Comparison of ENCODE assay signal across 9 mouse cellular contexts in genomic region chr7:4938456-4938855, GRCm38 (mm10). TPM values are rescaled to one million over a fixed set of nuclear protein-coding genes. Genes with fewer than 3 reads are reported as not detected.
DNase-seq lines count a peak whose midpoint lies in the region; ATAC-seq and TF ChIP-seq lines count a peak whose summit lies in the region.
"Had no signal": no experiment of that assay in that cellular context is flagged by ENCODE, and none has a peak within 500 bp of the region (broad histone marks: within the 10 kb centered on the region; RNA-seq: fewer than 3 reads in every experiment).

No protein-coding gene starts in this region.

- TF ChIP-seq CTCF in intestine, postnatal 0 days (IDR thresholded peaks at IDR 0.05; ENCODE audit: low read depth): peak; percentile 93
- peak; percentile 94 for TF ChIP-seq CTCF in kidney, postnatal 0 days (IDR thresholded peaks at IDR 0.05; ENCODE audit: low read depth)

- no peaks in the 10 kb centered on the region for H3K27me3 ChIP-seq in intestine, postnatal 0 days (replicated peaks; ENCODE audit: control insufficient read depth, insufficient read depth, low read length)
- no peaks in the 10 kb centered on the region for H3K27me3 ChIP-seq in intestine, embryonic 16.5 days (replicated peaks; ENCODE audit: control insufficient read depth, insufficient read depth, low read length)
- no peaks in the 10 kb centered on the region for H3K27me3 ChIP-seq in kidney, postnatal 0 days (ENCODE audit: insufficient read depth, low read length)

- DNase-seq in CD4-positive helper T cell, adult 2 months (ENCODE audit: low read depth, low spot score): peak; percentile 74
- DNase-seq in embryo, embryonic 11 days: peak; percentile 66
- peak; percentile 72 for DNase-seq in kidney, postnatal 0 days (ENCODE audit: low spot score)
- DNase-seq in lung, postnatal 4 days: peak; percentile 69 to 85
- DNase-seq in thymus, postnatal 10 days (ENCODE audit: low spot score in 2 of 2): peak; percentile 61 to 81

- H3K4me3 ChIP-seq in intestine, postnatal 0 days (ENCODE audit: low read depth, low read length): no peak overlapping the region
- H3K4me3 ChIP-seq in intestine, embryonic 16.5 days (ENCODE audit: low read length): no peak overlapping the region
- H3K4me3 ChIP-seq in kidney, postnatal 0 days (replicated peaks; ENCODE audit: low read depth, low read length): no peak overlapping the region

- no peak for ATAC-seq in intestine, postnatal 0 days
- ATAC-seq in intestine, embryonic 16.5 days: no peak
- peak; percentile 38 for ATAC-seq in activated CD4-positive, CD25-positive, alpha-beta regulatory T cell, adult 4 months
- ATAC-seq in kidney, postnatal 0 days (replicated peaks; ENCODE audit: low FRiP score, low read depth): no peak

- H3K4me2 ChIP-seq in intestine, postnatal 0 days (replicated peaks; ENCODE audit: low read depth): no peak overlapping the region
- H3K4me2 ChIP-seq in intestine, embryonic 16.5 days (ENCODE audit: low read depth, low read length): no peak overlapping the region
- H3K4me2 ChIP-seq in kidney, postnatal 0 days (ENCODE audit: low read length): no peak overlapping the region

- no peaks in the 10 kb centered on the region for H3K4me1 ChIP-seq in intestine, postnatal 0 days (replicated peaks; ENCODE audit: control insufficient read depth, insufficient read depth, low read length)
- no peaks in the 10 kb centered on the region for H3K4me1 ChIP-seq in intestine, embryonic 16.5 days (ENCODE audit: control insufficient read depth, insufficient read depth, low read length)
- H3K4me1 ChIP-seq in kidney, postnatal 0 days (replicated peaks; ENCODE audit: insufficient read depth, low read length): no peaks in the 10 kb centered on the region

- no peak overlapping the region for H3K27ac ChIP-seq in intestine, postnatal 0 days (ENCODE audit: low read depth, low read length)
- H3K27ac ChIP-seq in intestine, embryonic 16.5 days (ENCODE audit: low read length): no peak overlapping the region
- H3K27ac ChIP-seq in kidney, postnatal 0 days: no peak overlapping the region
- H3K27ac ChIP-seq: macrophage had no signal

- no peaks in the 10 kb centered on the region for H3K9me3 ChIP-seq in intestine, postnatal 0 days (ENCODE audit: control insufficient read depth)
- no peaks in the 10 kb centered on the region for H3K9me3 ChIP-seq in intestine, embryonic 16.5 days (ENCODE audit: control insufficient read depth, low read length)
- H3K9me3 ChIP-seq in kidney, postnatal 0 days (replicated peaks; ENCODE audit: low read length): no peaks in the 10 kb centered on the region

- no peaks in the 10 kb centered on the region for H3K36me3 ChIP-seq in intestine, postnatal 0 days (ENCODE audit: control insufficient read depth, insufficient read depth)
- H3K36me3 ChIP-seq in intestine, embryonic 16.5 days (ENCODE audit: control insufficient read depth, insufficient read depth, low read length): no peaks in the 10 kb centered on the region; the same call in 1 of the 2 replicates
- no peaks in the 10 kb centered on the region for H3K36me3 ChIP-seq in kidney, postnatal 0 days (ENCODE audit: insufficient read depth, low read length)

- WGBS in intestine, postnatal 0 days: 38% methylated on average over 2 of the region's 2 CpGs
- WGBS in intestine, embryonic 16.5 days: 36% methylated on average over 2 of the region's 2 CpGs
- 46% methylated on average over 2 of the region's 2 CpGs for WGBS in kidney, postnatal 0 days

- H3K9ac ChIP-seq in intestine, postnatal 0 days (ENCODE audit: low read depth, low read length): no peak overlapping the region
- H3K9ac ChIP-seq in intestine, embryonic 16.5 days (ENCODE audit: low read depth, low read length): no peak overlapping the region
- H3K9ac ChIP-seq in kidney, postnatal 0 days (ENCODE audit: low read depth, low read length): no peak overlapping the region

RNA-seq across cellular contexts. Expression of gene Ssc5d, which starts 12.9 kb away (rescaled TPM):
- 2.3 and 2.6 TPM in 2 replicates for polyA plus RNA-seq in intestine, postnatal 0 days (2015; fragmentation: Nextera tagmentation; extraction: Ambion mirVana)
- 3.6 and 3.7 TPM in 2 replicates for polyA plus RNA-seq in intestine, embryonic 16.5 days (2015; fragmentation: Nextera tagmentation; extraction: Ambion mirVana)
- polyA plus RNA-seq in activated CD4-positive, CD25-positive, alpha-beta regulatory T cell, adult 4 months (2017; shearing (Covaris generic)): under 1 TPM in 1 of 2 experiments, not detected in 1; 0.10 TPM
- polyA plus RNA-seq in kidney, postnatal 0 days (2015; fragmentation: Nextera tagmentation; extraction: Ambion mirVana): 0.91 and 1.1 TPM in 2 replicates

RNA-seq across cellular contexts. Expression of gene Nat14, which starts 16.6 kb away (rescaled TPM):
- 1.5 and 1.9 TPM in 2 replicates for polyA plus RNA-seq in intestine, postnatal 0 days (2015; fragmentation: Nextera tagmentation; extraction: Ambion mirVana)
- polyA plus RNA-seq in intestine, embryonic 16.5 days (2015; fragmentation: Nextera tagmentation; extraction: Ambion mirVana): 3.1 and 3.6 TPM in 2 replicates
- polyA plus RNA-seq in activated CD4-positive, CD25-positive, alpha-beta regulatory T cell, adult 4 months (2017; shearing (Covaris generic)): not detected
- 2.1 and 2.6 TPM in 2 replicates for polyA plus RNA-seq in kidney, postnatal 0 days (2015; fragmentation: Nextera tagmentation; extraction: Ambion mirVana)

RNA-seq across cellular contexts. Expression of gene Zfp628, which starts 23.4 kb away (rescaled TPM):
- polyA plus RNA-seq in intestine, postnatal 0 days (2015; fragmentation: Nextera tagmentation; extraction: Ambion mirVana): 2.9 TPM in 2 replicates
- 2.7 TPM in 2 replicates for polyA plus RNA-seq in intestine, embryonic 16.5 days (2015; fragmentation: Nextera tagmentation; extraction: Ambion mirVana)
- 1 to 10 TPM; 1.9 TPM for polyA plus RNA-seq in activated CD4-positive, CD25-positive, alpha-beta regulatory T cell, adult 4 months (2017; shearing (Covaris generic))
- 3.5 and 3.9 TPM in 2 replicates for polyA plus RNA-seq in kidney, postnatal 0 days (2015; fragmentation: Nextera tagmentation; extraction: Ambion mirVana)

RNA-seq across cellular contexts. Expression of gene Sbk2, which starts 25.8 kb away (rescaled TPM):
- 0.47 and 0.76 TPM in 2 replicates for polyA plus RNA-seq in intestine, postnatal 0 days (2015; fragmentation: Nextera tagmentation; extraction: Ambion mirVana)
- 0.56 and 0.58 TPM in 2 replicates for polyA plus RNA-seq in intestine, embryonic 16.5 days (2015; fragmentation: Nextera tagmentation; extraction: Ambion mirVana)
- not detected for polyA plus RNA-seq in activated CD4-positive, CD25-positive, alpha-beta regulatory T cell, adult 4 months (2017; shearing (Covaris generic))
- polyA plus RNA-seq in kidney, postnatal 0 days (2015; fragmentation: Nextera tagmentation; extraction: Ambion mirVana): 0.12 and 0.13 TPM in 2 replicates

RNA-seq across cellular contexts. Expression of gene Gm36210, which starts 32.1 kb away (rescaled TPM):
- not detected in 2 replicates for polyA plus RNA-seq in intestine, postnatal 0 days (2015; fragmentation: Nextera tagmentation; extraction: Ambion mirVana)
- not detected in 2 replicates for polyA plus RNA-seq in intestine, embryonic 16.5 days (2015; fragmentation: Nextera tagmentation; extraction: Ambion mirVana)
- polyA plus RNA-seq in activated CD4-positive, CD25-positive, alpha-beta regulatory T cell, adult 4 months (2017; shearing (Covaris generic)): not detected
- not detected in 2 replicates for polyA plus RNA-seq in kidney, postnatal 0 days (2015; fragmentation: Nextera tagmentation; extraction: Ambion mirVana)
- polyA plus RNA-seq: macrophage had no signal
